Mouse (Mus musculus) liver, postnatal 0 days (tissue): ENCODE results near the gene Brwd3.

ENCODE experiments used
- CTCF ChIP-seq: sonication (generic); IDR thresholded peaks from 2 replicates; pipeline ENCODE4 v1.5.1; 2016; ENCODE audit warnings: antibody characterized with exemption, low read depth
- EP300 ChIP-seq: IDR thresholded peaks from 2 replicates; pipeline ENCODE4 v1.6.1; 2016; ENCODE audit warnings: antibody characterized with exemption, low read depth, mild to moderate bottlenecking

DNA sequence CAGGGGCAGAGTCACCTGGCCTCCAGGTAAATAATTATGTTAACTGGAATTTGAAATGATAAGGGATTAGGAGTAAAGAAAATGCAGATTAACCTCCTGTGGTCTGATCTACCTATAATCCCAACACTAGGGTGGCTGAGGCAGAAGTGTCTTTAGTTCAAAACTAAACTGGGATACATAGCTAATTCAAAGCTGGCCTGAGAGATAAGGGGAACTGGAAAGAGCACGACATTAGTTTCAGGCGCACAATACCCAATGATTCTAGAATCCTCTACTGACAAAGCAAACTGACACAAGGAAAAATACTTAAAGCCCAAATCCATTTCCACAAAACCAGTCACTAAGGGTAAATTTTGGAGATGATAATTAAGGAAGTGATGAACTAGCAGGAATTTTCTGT is 2.2 kb upstream of the Brwd3 start:
- TF ChIP-seq EP300 = no peak
- no peak for TF ChIP-seq CTCF
